Mouse (Mus musculus) liver, adult 2 months (tissue): Measurements from ENCODE around the gene Mroh3. TPM values are rescaled to one million over a fixed set of nuclear protein-coding genes. Genes with fewer than 3 reads are reported as not detected.

Source experiments
- DNase-seq: peaks from one replicate; pipeline ENCODE4 v3.0.0-alpha.2; 2011; ENCODE audit warnings: low read depth, low spot score; ENCODE audit errors: extremely low read depth
- H3K27ac ChIP-seq: fragments of 200-500 bp; replicated peaks from 2 replicates; pipeline ENCODE4 v1.5.1; 2012; ENCODE audit warnings: low read depth, mild to moderate bottlenecking, control low read depth, inconsistent platforms, low read length; ENCODE audit not compliant: insufficient read depth
- H3K27me3 ChIP-seq: fragments of 200-500 bp; 2 replicates; pipeline ENCODE4 v1.6.1; 2012; ENCODE audit warnings: mild to moderate bottlenecking, moderate library complexity, low read length, inconsistent platforms; ENCODE audit not compliant: control insufficient read depth, insufficient read depth
- H3K36me3 ChIP-seq: fragments of 200-500 bp; 2 replicates; pipeline ENCODE4 v1.6.1; 2012; ENCODE audit warnings: low read length, inconsistent platforms; ENCODE audit not compliant: control insufficient read depth, insufficient read depth
- H3K4me1 ChIP-seq: fragments of 200-500 bp; 2 replicates; pipeline ENCODE4 v1.6.1; 2011; ENCODE audit warnings: low read length; ENCODE audit not compliant: control insufficient read depth, insufficient read depth
- H3K4me3 ChIP-seq: fragments of 200-500 bp; 2 replicates; pipeline ENCODE4 v1.5.1; 2011; ENCODE audit warnings: low read depth, mild to moderate bottlenecking, control low read depth, low read length, moderate library complexity; ENCODE audit not compliant: insufficient read depth
- H3K79me2 ChIP-seq: fragments of 200-500 bp; 2 replicates; pipeline ENCODE4 v1.6.1; 2012; ENCODE audit warnings: inconsistent platforms, mild to moderate bottlenecking, low read length, moderate library complexity; ENCODE audit not compliant: control insufficient read depth, insufficient read depth
- H3K9ac ChIP-seq: fragments of 200-500 bp; 2 replicates; pipeline ENCODE4 v1.6.1; 2012; ENCODE audit warnings: low read depth, mild to moderate bottlenecking, control low read depth, inconsistent platforms, low read length
- CTCF ChIP-seq: fragments of 200-500 bp; IDR thresholded peaks from 2 replicates; pipeline ENCODE4 v1.5.1; 2011; ENCODE audit warnings: low read depth, low read length, control low read depth
- POLR2A ChIP-seq: fragments of 200-500 bp; IDR thresholded peaks from 2 replicates; pipeline ENCODE4 v1.6.1; 2011; ENCODE audit warnings: low read length, control low read depth; ENCODE audit not compliant: insufficient read depth; ENCODE audit errors: extremely low read depth
- WGBS: fragments of 180-500 bp; shearing (Covaris S2); methylation state at CpG from one replicate; pipeline ENCODE4 v1.1.7; 2018; 5-methylcytosine and 5-hydroxymethylcytosine counted together
- polyA plus RNA-seq: library from polyadenylated mRNA; depleted of rRNA; stranded (reverse); fragments of >200 nt; gene quantifications from 2 replicates; pipeline ENCODE4 v1.2.3, GENCODE M21; 2012
- total RNA-seq: library from RNA; depleted of rRNA; stranded (reverse); fragments of >200 nt; gene quantifications from 2 replicates; pipeline ENCODE4 v1.2.3, GENCODE M21; 2014

The Mroh3 gene
- total and polyA plus RNA-seq, 2 experiments: not detected

- no peak for DNase-seq
- Histone ChIP-seq H3K36me3 (no peaks in the 10 kb centered on the region), H3K4me1 (peaks cover 8% of the 10 kb centered on the region), H3K4me3 (no peak overlapping the region), H3K79me2 (no peaks in the 10 kb centered on the region), H3K27ac (no peak overlapping the region), H3K27me3 (no peaks in the 10 kb centered on the region), H3K9ac (no peak overlapping the region)
- TF ChIP-seq CTCF (no peak), POLR2A (no peak)
- 95% methylated on average over 8 of the region's 8 CpGs for WGBS
Measured at GRCm38 (mm10) chr1:136226626-136227025, 14.0 kb upstream of the Mroh3 start.

GRCm38 (mm10) chr1:136225846-136226245 lies 13.2 kb upstream of the Mroh3 start:
- peaks cover 8% of the 10 kb centered on the region for H3K4me1 ChIP-seq
- no peak overlapping the region for H3K9ac ChIP-seq
- H3K4me3 ChIP-seq: no peak overlapping the region
- 97% methylated on average over 8 of the region's 8 CpGs for WGBS
- no peak overlapping the region for H3K27ac ChIP-seq
- TF ChIP-seq POLR2A (no peak), CTCF (no peak)
- no peaks in the 10 kb centered on the region for H3K27me3 ChIP-seq
- no peaks in the 10 kb centered on the region for H3K79me2 ChIP-seq
- DNase-seq: no peak
- H3K36me3 ChIP-seq: no peaks in the 10 kb centered on the region

- Histone ChIP-seq H3K27me3 (no peaks in the 10 kb centered on the region), H3K36me3 (no peaks in the 10 kb centered on the region), H3K4me3 (no peak overlapping the region), H3K4me1 (peaks cover 5% of the 10 kb centered on the region), H3K27ac (no peak overlapping the region), H3K79me2 (no peaks in the 10 kb centered on the region), H3K9ac (no peak overlapping the region)
- TF ChIP-seq CTCF: no peak
- no peak for TF ChIP-seq POLR2A
- DNase-seq: no peak
- 93% methylated on average over 10 of the region's 10 CpGs for WGBS
Measured at GRCm38 (mm10) chr1:136223758-136224342, 11.2 kb upstream of the Mroh3 start.

GRCm38 (mm10) chr1:136222386-136222785 lies 9.8 kb upstream of the Mroh3 start:
- Histone ChIP-seq H3K27ac (no peak overlapping the region), H3K36me3 (no peaks in the 10 kb centered on the region), H3K4me1 (no peaks in the 10 kb centered on the region), H3K4me3 (no peak overlapping the region), H3K27me3 (no peaks in the 10 kb centered on the region), H3K9ac (no peak overlapping the region), H3K79me2 (no peaks in the 10 kb centered on the region)
- WGBS: 67% methylated on average over 10 of the region's 10 CpGs
- DNase-seq: peak; percentile 10
- TF ChIP-seq POLR2A: no peak
- no peak for TF ChIP-seq CTCF

- no peaks in the 10 kb centered on the region for H3K36me3 ChIP-seq
- H3K27me3 ChIP-seq: no peaks in the 10 kb centered on the region
- no peak for DNase-seq
- 81% methylated on average over 10 of the region's 10 CpGs for WGBS
- TF ChIP-seq CTCF (no peak), POLR2A (no peak)
- no peak overlapping the region for H3K4me3 ChIP-seq
- H3K9ac ChIP-seq: no peak overlapping the region
- H3K27ac ChIP-seq: no peak overlapping the region
- no peaks in the 10 kb centered on the region for H3K79me2 ChIP-seq
- no peaks in the 10 kb centered on the region for H3K4me1 ChIP-seq
Measured at GRCm38 (mm10) chr1:136220037-136220871, 7.6 kb upstream of the Mroh3 start.

- no peak overlapping the region for H3K9ac ChIP-seq
- no peak for DNase-seq
- 61% methylated on average over 15 of the region's 15 CpGs for WGBS
- H3K36me3 ChIP-seq: no peaks in the 10 kb centered on the region
- no peak overlapping the region for H3K27ac ChIP-seq
- H3K79me2 ChIP-seq: no peaks in the 10 kb centered on the region
- TF ChIP-seq CTCF: no peak
- TF ChIP-seq POLR2A: no peak
- H3K27me3 ChIP-seq: no peaks in the 10 kb centered on the region
- H3K4me3 ChIP-seq: no peak overlapping the region
- H3K4me1 ChIP-seq: no peaks in the 10 kb centered on the region
Measured at GRCm38 (mm10) chr1:136214304-136214703, 1.7 kb upstream of the Mroh3 start.
